Mouse (Mus musculus) neural tube, embryonic 11.5 days (tissue): ENCODE results near the gene Tesk1. TPM values are rescaled to one million over a fixed set of nuclear protein-coding genes. Genes with fewer than 3 reads are reported as not detected.

ENCODE experiments used
- ATAC-seq: fragments of 200-750 bp; cut with Nextera tagmentation; 2 replicates; pipeline ENCODE4 v1.8.0; 2017; ENCODE audit warnings: moderate number of reproducible peaks, mild to moderate bottlenecking, moderate TSS enrichment, moderate library complexity; ENCODE audit not compliant: insufficient read depth, low FRiP score, low TSS enrichment
- DNase-seq: peaks from one replicate; pipeline ENCODE4 v3.0.0-alpha.2; 2015; ENCODE audit warnings: low spot score
- H3K27ac ChIP-seq: fragments of 300-500 bp; sonication (generic); 2 replicates; pipeline ENCODE4 v1.5.1; 2014; ENCODE audit warnings: low read depth, mild to moderate bottlenecking, low read length
- H3K27me3 ChIP-seq: fragments of 300-500 bp; sonication (generic); 2 replicates; pipeline ENCODE4 v1.6.1; 2014; ENCODE audit warnings: mild to moderate bottlenecking, low read length, mixed read lengths; ENCODE audit not compliant: control insufficient read depth, insufficient read depth
- H3K36me3 ChIP-seq: fragments of 300-500 bp; sonication (generic); 2 replicates; pipeline ENCODE4 v1.6.1; 2014; ENCODE audit warnings: mild to moderate bottlenecking, low read length, moderate library complexity, mixed read lengths; ENCODE audit not compliant: control insufficient read depth, insufficient read depth
- H3K4me1 ChIP-seq: fragments of 300-500 bp; sonication (generic); 2 replicates; pipeline ENCODE4 v1.6.1; 2014; ENCODE audit warnings: low read length, mixed read lengths; ENCODE audit not compliant: control insufficient read depth, insufficient read depth
- H3K4me2 ChIP-seq: fragments of 300-500 bp; sonication (generic); 2 replicates; pipeline ENCODE4 v1.6.1; 2014; ENCODE audit warnings: low read depth, mild to moderate bottlenecking, moderate library complexity
- H3K4me3 ChIP-seq: fragments of 300-500 bp; sonication (generic); 2 replicates; pipeline ENCODE4 v1.5.1; 2014; ENCODE audit warnings: low read depth, low read length
- H3K9ac ChIP-seq: fragments of 300-500 bp; sonication (generic); 2 replicates; pipeline ENCODE4 v1.6.1; 2014; ENCODE audit warnings: mild to moderate bottlenecking, low read length
- H3K9me3 ChIP-seq: fragments of 300-500 bp; sonication (generic); 2 replicates; pipeline ENCODE4 v1.6.1; 2016; ENCODE audit warnings: low read length; ENCODE audit not compliant: control insufficient read depth
- WGBS: fragments of 180-500 bp; shearing (Covaris S2); extraction: QIAGEN DNeasy Blood & Tissue Kit; methylation state at CpG from one replicate; pipeline ENCODE4 v1.1.7; 2014; 5-methylcytosine and 5-hydroxymethylcytosine counted together
- polyA plus RNA-seq: library from polyadenylated mRNA; unstranded; fragments of >200 nt; fragmentation: Nextera tagmentation; extraction: Ambion mirVana; gene quantifications from 2 replicates; pipeline ENCODE4 v1.2.1, GENCODE M21; 2014

Tesk1 gene
- polyA plus RNA-seq, 1 experiment from 2014 or later, result 8.6 TPM

DNA sequence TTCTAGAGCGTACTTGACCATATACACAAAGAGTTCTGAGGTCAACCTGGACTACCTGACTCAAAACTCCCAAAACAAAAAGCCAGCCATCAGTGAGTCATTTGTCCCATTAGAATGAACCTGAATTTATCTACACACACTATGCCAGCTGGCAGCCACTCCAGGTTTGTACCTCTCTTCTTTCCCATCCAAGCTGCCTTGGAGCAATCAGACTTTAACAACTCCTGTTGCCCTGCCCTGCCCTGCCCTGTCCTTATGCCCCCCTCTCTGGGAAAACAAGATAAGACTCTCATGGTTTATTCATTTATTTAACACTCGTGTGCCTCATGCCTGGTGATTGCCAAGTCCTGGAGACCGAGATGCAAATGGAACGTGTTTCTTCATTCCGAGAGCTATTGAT lies 49.1 kb downstream of the Tesk1 start:
- no peaks in the 10 kb centered on the region for H3K27me3 ChIP-seq
- H3K9ac ChIP-seq, result no peak overlapping the region
- DNase-seq (no peak), ATAC-seq (no peak)
- no peak overlapping the region for H3K27ac ChIP-seq
- H3K9me3 ChIP-seq, result no peaks in the 10 kb centered on the region
- peaks cover 6% of the 10 kb centered on the region for H3K4me1 ChIP-seq
- H3K36me3 ChIP-seq, result no peaks in the 10 kb centered on the region
- WGBS, result 81% methylated on average over 5 of the region's 5 CpGs
- H3K4me3 ChIP-seq, result no peak overlapping the region
- no peak overlapping the region for H3K4me2 ChIP-seq

GRCm38 (mm10) chr4:43492101-43492820 lies 50.5 kb downstream of the Tesk1 start:
- no peak for ATAC-seq
- no peaks in the 10 kb centered on the region for H3K27me3 ChIP-seq
- no peak overlapping the region for H3K27ac ChIP-seq
- no peak for DNase-seq
- H3K9ac ChIP-seq, result no peak overlapping the region
- WGBS, result 42% methylated on average over 12 of the region's 12 CpGs
- peaks cover 6% of the 10 kb centered on the region for H3K4me1 ChIP-seq
- H3K4me3 ChIP-seq, result 0 out of 2 replicates have a peak overlapping the region, but pooled peaks have one; percentile 77
- H3K4me2 ChIP-seq, result peak overlapping the region; percentile 71
- no peaks in the 10 kb centered on the region for H3K9me3 ChIP-seq
- H3K36me3 ChIP-seq, result no peaks in the 10 kb centered on the region

DNA sequence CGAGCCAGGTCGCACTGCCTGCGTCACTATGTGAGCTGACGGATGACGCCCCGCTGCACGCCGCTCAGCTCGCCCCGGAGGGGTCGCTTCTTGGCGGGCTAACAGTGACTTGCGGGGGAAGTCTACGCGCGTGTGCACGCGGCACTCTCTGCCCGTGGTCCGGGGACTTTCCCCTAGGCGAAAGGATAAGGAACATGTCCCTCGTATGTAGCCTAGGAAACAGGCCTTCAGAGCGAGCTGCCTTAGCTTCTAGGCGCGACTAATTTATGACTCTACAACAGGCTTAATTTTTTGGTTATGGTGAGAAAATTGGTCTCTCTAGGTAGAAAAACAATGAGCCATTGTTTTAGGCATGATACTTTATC lies 51.1 kb downstream of the Tesk1 start, which contains the start of gene Ccdc107:
Ccdc107 (plus strand) TSS at position 80 of the 365 bp plus-strand sequence.
- peak within 1 kb of the TSS; percentile 81 for H3K27ac ChIP-seq
- ATAC-seq (peak; percentile 96), DNase-seq (peak; percentile 94)
- no peaks in the 10 kb centered on the region for H3K9me3 ChIP-seq
- H3K27me3 ChIP-seq, result no peaks in the 10 kb centered on the region
- H3K4me2 ChIP-seq, result peak within 1 kb of the TSS; percentile 71
- WGBS, result 0% methylated on average over 25 of the region's 25 CpGs
- peaks cover 9% of the 10 kb centered on the region for H3K4me1 ChIP-seq
- peak within 1 kb of the TSS; percentile 77 for H3K4me3 ChIP-seq
- peak within 1 kb of the TSS; percentile 78 for H3K9ac ChIP-seq
- H3K36me3 ChIP-seq, result no peaks in the 10 kb centered on the region

GRCm38 (mm10) chr4:43493186-43493845 lies 51.6 kb downstream of the Tesk1 start:
- peak overlapping the region; percentile 81 for H3K27ac ChIP-seq
- peak overlapping the region; percentile 77 for H3K4me3 ChIP-seq
- H3K9ac ChIP-seq, result peak overlapping the region; percentile 78
- no peaks in the 10 kb centered on the region for H3K9me3 ChIP-seq
- H3K36me3 ChIP-seq, result no peaks in the 10 kb centered on the region
- WGBS, result under 1% methylated on average over 47 of the region's 47 CpGs
- peaks cover 11% of the 10 kb centered on the region for H3K4me1 ChIP-seq
- DNase-seq (peak; percentile 98), ATAC-seq (peak; percentile 87)
- H3K4me2 ChIP-seq, result peak overlapping the region; percentile 71
- no peaks in the 10 kb centered on the region for H3K27me3 ChIP-seq

- no peak for ATAC-seq
- H3K36me3 ChIP-seq, result no peaks in the 10 kb centered on the region
- DNase-seq, result no peak
- H3K9ac ChIP-seq, result peak overlapping the region; percentile 78
- WGBS, result 13% methylated on average over 9 of the region's 9 CpGs
- peak overlapping the region; percentile 71 for H3K4me2 ChIP-seq
- H3K27me3 ChIP-seq, result no peaks in the 10 kb centered on the region
- H3K4me1 ChIP-seq, result peaks cover 16% of the 10 kb centered on the region
- H3K27ac ChIP-seq, result peak overlapping the region; percentile 81; the same call in 1 of the 2 replicates
- H3K4me3 ChIP-seq, result peak overlapping the region; percentile 77
- H3K9me3 ChIP-seq, result no peaks in the 10 kb centered on the region
Measured at GRCm38 (mm10) chr4:43493846-43494240, 52.1 kb downstream of the Tesk1 start.

GRCm38 (mm10) chr4:43496587-43496986 lies 54.8 kb downstream of the Tesk1 start:
- Histone ChIP-seq H3K27ac (no peak overlapping the region), H3K4me2 (no peak overlapping the region), H3K4me1 (peaks cover 18% of the 10 kb centered on the region), H3K36me3 (no peaks in the 10 kb centered on the region), H3K9ac (no peak overlapping the region), H3K4me3 (no peak overlapping the region), H3K27me3 (no peaks in the 10 kb centered on the region), H3K9me3 (no peaks in the 10 kb centered on the region)
- no peak for DNase-seq
- no peak for ATAC-seq
- WGBS, result 72% methylated on average over 6 of the region's 6 CpGs

- H3K4me2 ChIP-seq, result no peak overlapping the region
- H3K4me3 ChIP-seq, result no peak overlapping the region
- H3K27ac ChIP-seq, result no peak overlapping the region
- H3K9me3 ChIP-seq, result no peaks in the 10 kb centered on the region
- no peak for DNase-seq
- peaks cover 18% of the 10 kb centered on the region for H3K4me1 ChIP-seq
- no peaks in the 10 kb centered on the region for H3K27me3 ChIP-seq
- H3K36me3 ChIP-seq, result no peaks in the 10 kb centered on the region
- 97% methylated on average over 8 of the region's 8 CpGs for WGBS
- H3K9ac ChIP-seq, result no peak overlapping the region
- no peak for ATAC-seq
Measured at GRCm38 (mm10) chr4:43497405-43497804, 55.7 kb downstream of the Tesk1 start.
